Mouse (Mus musculus) layer of hippocampus, adult 9-11 months (tissue): ENCODE measurements at regions not wholly inside any gene's neighbourhood (a gene's known extent, or its start where the extent isn't known, plus 50 kb on each side); places are given as distances from the start of the nearest gene placed in this dataset.

Experiments
- DNase-seq: peaks from one replicate; pipeline ENCODE4 v3.0.0; 2022

- DNase-seq, result no peak
These were observed 492.0 kb upstream of the Id4 start for GRCm38 (mm10) chr13:47768963-47769527.

GRCm38 (mm10) chr13:47777206-47778099, 483.6 kb upstream of the Id4 start:
- DNase-seq, result no peak

- no peak for DNase-seq
These were observed 482.6 kb upstream of the Id4 start for GRCm38 (mm10) chr13:47778218-47779009.

DNA sequence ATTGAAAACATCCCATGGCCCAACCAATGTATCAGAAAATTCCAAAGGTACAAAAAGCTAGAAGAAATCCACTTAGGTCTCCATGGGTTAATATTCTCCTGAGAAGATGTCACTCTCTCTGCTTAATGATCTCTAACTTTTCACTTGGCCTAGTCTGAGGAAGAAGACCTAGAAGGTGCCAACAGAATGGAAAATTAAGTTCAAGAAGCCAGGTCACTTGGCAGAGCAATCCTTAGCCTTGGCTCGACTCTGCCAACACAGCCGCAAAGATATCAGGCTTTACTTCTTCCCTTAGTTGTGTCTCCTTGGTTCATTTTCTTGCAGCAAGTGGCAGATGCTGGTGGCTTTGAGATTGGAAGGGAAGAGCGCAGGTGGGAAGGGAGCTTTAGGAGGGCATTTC, 476.6 kb upstream of the Id4 start:
- DNase-seq, result no peak

DNA sequence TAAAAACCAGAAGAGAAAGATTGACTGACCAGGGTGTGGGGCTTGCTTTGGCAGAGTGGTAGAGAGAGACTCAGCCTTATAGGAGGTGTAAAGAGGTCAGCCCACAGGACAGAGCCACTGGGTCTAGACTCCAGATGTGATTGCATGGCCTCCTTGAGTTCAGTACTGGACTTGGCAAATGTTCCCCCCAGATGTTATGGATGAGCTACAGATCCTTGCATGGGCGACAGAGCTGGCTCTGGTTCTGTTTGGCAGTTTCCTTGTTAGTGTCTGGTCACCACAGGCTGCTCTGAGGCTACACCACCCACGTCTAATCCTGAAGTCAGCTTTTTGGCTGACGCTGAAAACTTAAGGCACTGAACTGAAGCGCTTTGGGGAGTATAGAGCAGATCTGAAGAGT, 463.2 kb upstream of the Id4 start:
- no peak for DNase-seq

DNA sequence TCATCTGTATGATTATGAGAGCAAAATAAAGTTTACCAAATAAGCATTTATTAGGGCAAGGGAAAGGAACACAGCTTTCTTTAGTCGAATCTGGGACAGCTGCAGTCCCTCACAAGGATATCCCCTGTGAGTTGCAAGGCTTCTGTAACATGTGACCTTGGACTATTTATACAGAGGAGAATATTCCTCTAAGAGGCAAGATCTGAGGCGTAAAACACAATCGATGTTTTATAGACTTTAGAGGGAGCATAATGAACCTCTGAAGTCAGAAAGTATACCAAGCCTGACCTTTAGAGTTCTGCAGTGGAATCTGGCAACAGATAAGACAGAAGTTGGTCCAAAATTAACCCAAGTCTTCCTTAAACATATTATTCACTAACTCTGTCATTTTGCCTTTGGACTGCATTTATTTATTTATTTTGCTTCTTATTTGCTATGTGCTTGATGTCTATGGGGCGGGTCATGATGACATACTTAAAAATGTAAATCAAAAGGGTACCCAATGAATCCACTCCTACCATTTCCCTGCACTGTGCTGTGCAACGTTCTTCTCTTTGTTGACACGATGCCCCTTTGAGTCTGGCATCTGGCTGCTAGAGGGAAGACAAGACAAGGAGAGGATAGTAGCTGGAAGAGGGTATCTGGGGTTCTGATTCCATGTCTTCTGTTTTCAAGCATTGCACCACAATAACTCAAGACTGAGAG, 449.2 kb upstream of the Id4 start:
- no peak for DNase-seq

- no peak for DNase-seq
These were observed 442.0 kb upstream of the Id4 start for GRCm38 (mm10) chr13:47818924-47819564.

DNA sequence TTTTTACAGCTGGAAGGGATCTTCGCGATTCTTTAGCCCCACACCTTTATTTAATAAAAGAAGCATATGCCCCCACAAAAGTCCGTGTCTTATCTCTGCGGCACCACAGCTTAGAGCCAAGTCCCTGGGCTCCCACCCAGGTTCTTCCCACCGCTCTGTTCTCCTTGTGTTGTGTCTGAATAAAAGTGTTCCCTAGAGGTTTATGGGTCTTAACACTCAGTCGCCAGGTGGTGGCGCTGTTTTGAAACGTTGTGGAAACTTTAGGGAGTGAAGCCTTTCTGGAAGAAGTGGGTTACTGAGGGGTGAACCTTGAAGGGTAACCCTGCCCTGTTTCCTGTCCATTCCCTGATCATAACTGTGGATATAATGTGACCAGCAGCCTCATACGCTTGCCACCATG, 424.5 kb upstream of the Id4 start:
- no peak for DNase-seq

GRCm38 (mm10) chr13:47842418-47842817, 418.6 kb upstream of the Id4 start:
- DNase-seq, result peak; percentile 23

DNA sequence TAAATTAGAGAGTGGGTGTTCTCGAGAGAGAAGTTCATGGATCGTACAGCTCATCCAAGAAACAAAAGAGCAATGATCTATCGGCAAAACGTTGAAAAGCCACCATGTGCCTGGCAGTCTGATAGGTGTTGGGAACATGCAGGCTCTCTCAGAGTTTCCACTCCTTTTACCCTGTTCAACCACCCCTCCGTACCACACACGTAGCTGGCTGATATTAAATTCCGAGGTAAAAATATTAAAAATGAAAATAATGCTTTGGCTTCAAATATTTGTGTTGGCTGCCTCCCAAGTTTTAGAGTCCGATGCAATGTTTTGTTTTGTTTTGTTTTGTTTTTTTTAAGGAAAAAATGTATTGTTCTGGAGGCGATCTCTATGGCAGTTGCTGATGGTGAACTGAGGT, 418.0 kb upstream of the Id4 start:
- DNase-seq, result no peak

DNA sequence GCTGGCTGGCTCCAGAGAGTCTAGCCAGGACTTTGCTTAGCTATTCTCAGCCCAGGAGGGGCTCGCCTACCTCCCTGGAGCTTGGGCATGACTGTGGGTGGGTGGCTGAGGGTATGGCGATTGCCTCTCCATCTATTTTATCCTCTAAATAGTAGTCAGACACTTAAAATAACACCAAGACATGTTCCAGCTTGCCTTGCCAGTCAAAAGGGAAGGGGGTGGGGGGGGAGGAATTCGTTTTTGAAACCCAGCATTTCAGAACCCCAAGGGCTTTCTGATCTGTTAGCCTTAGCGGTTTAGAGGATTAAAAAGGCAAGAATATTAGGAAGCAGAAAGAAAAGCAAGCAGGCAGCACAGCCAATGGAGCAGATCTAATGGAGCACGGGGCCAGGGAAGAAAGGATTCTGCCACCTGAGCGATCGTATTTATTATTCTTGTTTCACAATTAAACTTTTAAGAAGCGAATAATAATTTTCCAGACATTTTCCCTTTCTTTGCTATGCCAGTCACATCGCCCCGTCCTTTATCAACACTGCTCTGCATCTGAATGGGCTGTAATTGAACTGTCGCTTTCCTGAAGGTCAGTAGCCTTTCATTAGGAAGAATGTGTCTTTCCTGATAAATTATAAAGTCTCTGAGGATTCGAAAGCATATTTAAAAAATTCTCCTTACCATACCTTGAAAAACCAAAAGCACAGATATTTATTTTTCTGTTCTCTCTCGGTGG, 417.3 kb upstream of the Id4 start:
- DNase-seq, result no peak

DNA sequence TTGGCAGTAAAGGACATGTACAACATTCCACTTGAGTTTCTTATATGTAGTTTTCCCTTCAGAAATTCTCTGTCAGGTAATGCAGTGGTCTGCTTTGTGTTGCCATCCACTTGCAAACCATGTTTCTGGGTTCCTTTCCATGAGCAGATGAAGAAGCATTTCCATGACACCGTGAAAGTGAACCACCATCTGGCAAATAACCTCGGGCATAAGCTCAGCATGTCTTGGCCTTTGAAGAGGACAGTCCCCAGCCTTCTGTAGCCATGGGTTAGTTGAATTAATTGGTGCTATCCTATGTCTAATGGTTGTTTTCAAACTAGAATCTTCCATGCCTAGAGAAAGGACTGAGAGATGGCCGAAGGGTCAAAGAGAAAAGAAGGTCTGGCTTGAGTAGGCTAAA, 414.3 kb upstream of the Id4 start:
- no peak for DNase-seq

DNA sequence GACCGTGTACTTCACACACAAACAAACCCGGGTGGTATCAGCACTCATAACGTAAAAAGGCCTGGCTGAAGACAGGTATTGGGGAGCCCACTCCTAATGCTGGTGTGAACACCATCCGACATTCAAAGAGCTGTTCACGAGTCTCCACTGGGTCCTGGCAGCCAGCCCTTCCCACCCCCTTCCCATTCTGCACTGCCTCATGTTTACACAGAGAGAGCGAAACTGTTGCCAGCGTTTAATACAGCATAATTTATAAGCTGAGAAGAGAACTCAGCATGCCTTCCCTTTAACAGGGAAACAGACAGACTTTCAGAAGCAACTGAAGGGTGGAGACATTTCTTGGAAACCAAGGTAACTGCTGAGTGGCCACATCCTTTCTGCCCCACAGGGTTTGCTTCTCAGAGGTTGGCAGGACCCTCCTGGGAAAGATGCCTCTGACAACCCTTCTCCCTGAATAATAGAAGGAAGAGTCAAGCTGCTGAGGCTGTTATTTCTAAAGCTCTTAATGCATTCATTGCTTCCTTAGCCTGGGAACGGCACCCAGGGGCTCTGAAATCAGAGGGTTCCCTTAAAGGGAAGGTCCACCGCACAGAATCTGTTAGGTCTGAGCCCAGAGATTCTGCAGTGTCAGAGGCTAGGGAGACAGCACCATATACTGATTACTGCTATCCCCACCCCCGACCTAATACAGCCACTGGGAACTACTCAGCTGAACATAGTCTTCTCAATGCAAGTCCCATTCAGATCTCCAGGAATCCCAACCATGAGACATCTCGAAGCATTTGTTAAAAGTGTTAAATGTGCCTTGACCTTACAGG, 412.4 kb upstream of the Id4 start:
- DNase-seq, result peak; percentile 71

GRCm38 (mm10) chr13:47855422-47856108, 405.5 kb upstream of the Id4 start:
- no peak for DNase-seq

GRCm38 (mm10) chr13:47858946-47859345, 402.1 kb upstream of the Id4 start:
- DNase-seq, result no peak

DNA sequence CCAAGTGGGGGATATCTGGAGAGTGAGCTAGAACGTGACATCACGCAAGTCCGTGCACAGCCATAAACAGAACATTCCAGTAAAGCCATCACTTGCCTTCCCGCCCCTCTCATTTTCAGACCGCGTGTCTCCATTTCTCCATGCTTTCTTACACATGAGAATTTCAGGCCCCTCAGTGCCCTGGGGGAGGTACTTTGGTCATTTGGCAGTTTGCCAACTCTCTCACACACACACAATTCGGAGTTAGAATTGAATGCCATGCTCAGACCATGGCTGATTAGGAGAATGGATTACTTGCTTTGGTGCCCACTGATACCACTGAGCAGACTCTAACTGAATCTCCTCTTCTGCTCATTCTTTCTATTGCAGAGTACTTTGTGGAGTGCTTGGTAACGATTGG, 400.7 kb upstream of the Id4 start:
- no peak for DNase-seq

- DNase-seq, result no peak
These were observed 398.1 kb upstream of the Id4 start for GRCm38 (mm10) chr13:47862896-47863295.

DNA sequence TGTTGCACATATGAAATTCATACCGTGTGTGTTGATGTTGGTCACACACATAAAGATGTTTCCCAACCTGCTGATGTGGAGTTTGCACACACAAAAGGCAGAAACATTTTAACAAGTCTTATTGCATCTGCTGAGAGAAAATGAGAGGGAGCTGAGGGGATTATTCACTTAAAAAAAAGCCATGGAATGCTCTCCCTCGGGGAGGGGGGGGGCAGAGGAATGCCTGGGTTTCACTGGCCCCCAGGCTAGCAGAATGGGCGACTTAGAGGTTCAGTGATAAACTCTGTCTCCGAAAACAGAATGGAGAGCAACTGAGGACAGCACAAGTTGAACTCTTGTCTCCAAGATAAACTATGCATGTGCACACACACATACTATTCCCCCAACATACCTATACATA, 392.4 kb upstream of the Id4 start:
- no peak for DNase-seq

- DNase-seq, result no peak
These were observed 391.1 kb upstream of the Id4 start for GRCm38 (mm10) chr13:47869670-47870532.
